ENCODE assay signal across 9 mouse cellular contexts in genomic region chr2:126034379-126035005, GRCm38 (mm10). TPM values are rescaled to one million over a fixed set of nuclear protein-coding genes. Genes with fewer than 3 reads are reported as not detected.
DNase-seq lines count a peak whose midpoint lies in the region; ATAC-seq and TF ChIP-seq lines count a peak whose summit lies in the region.
"Had no signal": no experiment of that assay in that cellular context is flagged by ENCODE, and none has a peak within 500 bp of the region (broad histone marks: within the 10 kb centered on the region; RNA-seq: fewer than 3 reads in every experiment).

Fgf7 (plus strand) TSS chr2:126034658.

- no peak for ATAC-seq in cerebellum, adult (ENCODE audit: insufficient number of reproducible peaks, low FRiP score, low TSS enrichment)
- ATAC-seq in hindbrain, postnatal 0 days = peak; percentile 78
- ATAC-seq in lung, embryonic 14.5 days (ENCODE audit: insufficient read depth) = no peak
- ATAC-seq in stomach, postnatal 0 days (ENCODE audit: low FRiP score, low TSS enrichment) = no peak

- H3K4me2 ChIP-seq in hindbrain, postnatal 0 days (ENCODE audit: low read depth, low read length) = peak within 1 kb of the TSS; percentile 5; the same call in 1 of the 2 replicates
- H3K4me2 ChIP-seq in lung, embryonic 14.5 days = peak within 1 kb of the TSS; percentile 48
- peak within 1 kb of the TSS; percentile 34 for H3K4me2 ChIP-seq in stomach, postnatal 0 days (replicated peaks; ENCODE audit: low read depth)
- H3K4me2 ChIP-seq: midbrain, embryonic 12.5 days had no signal

- TF ChIP-seq CTCF in cerebellum, adult 2 months (IDR thresholded peaks at IDR 0.05; ENCODE audit: borderline replicate concordance, insufficient read depth, low read depth, low read length) = 0 out of 2 replicates have a peak, but pooled peaks have one; percentile 11
- peak; percentile 61 for TF ChIP-seq CTCF in hindbrain, postnatal 0 days (IDR thresholded peaks at IDR 0.05; ENCODE audit: low read depth)
- TF ChIP-seq CTCF in lung, embryonic 14.5 days (IDR thresholded peaks at IDR 0.05; ENCODE audit: low read depth) = peak; percentile 59
- TF ChIP-seq CTCF in stomach, postnatal 0 days (IDR thresholded peaks at IDR 0.05; ENCODE audit: low read depth) = peak; percentile 77

- no peak for DNase-seq in cerebellum, adult 2 months
- peak; percentile 5 to 21 for DNase-seq in lung, adult 18-20 months
- no peak for DNase-seq in lung, postnatal 25 days (ENCODE audit: low spot score)
- peak; percentile 55 for DNase-seq in hindbrain, postnatal 0 days (ENCODE audit: low spot score)
- peak; percentile 81 for DNase-seq in lung, embryonic 14.5 days
- no peak for DNase-seq in stomach, postnatal 0 days (ENCODE audit: low spot score)
- no peak for DNase-seq in spleen, postnatal 36 days (ENCODE audit: low spot score in 2 of 2)

- H3K9ac ChIP-seq in hindbrain, postnatal 0 days (replicated peaks; ENCODE audit: low read length) = no peak within 1 kb of the TSS
- no peak within 1 kb of the TSS for H3K9ac ChIP-seq in lung, embryonic 14.5 days
- H3K9ac ChIP-seq in stomach, postnatal 0 days (ENCODE audit: low read length) = peak within 1 kb of the TSS; percentile 38; the same call in 1 of the 2 replicates
- H3K9ac ChIP-seq: midbrain, embryonic 12.5 days had no signal

- H3K27ac ChIP-seq in cerebellum, adult 2 months (ENCODE audit: insufficient read depth, low read length) = no peak within 1 kb of the TSS
- no peak within 1 kb of the TSS for H3K27ac ChIP-seq in hindbrain, postnatal 0 days
- H3K27ac ChIP-seq in lung, embryonic 14.5 days (ENCODE audit: low read depth) = peak within 1 kb of the TSS; percentile 47; the same call in 1 of the 2 replicates
- H3K27ac ChIP-seq in stomach, postnatal 0 days (replicated peaks) = peak within 1 kb of the TSS; percentile 61; the same call in 1 of the 2 replicates
- H3K27ac ChIP-seq: midbrain, embryonic 12.5 days had no signal

- H3K27me3 ChIP-seq in cerebellum, adult 2 months (ENCODE audit: control insufficient read depth, insufficient read depth, low read length) = no peaks in the 10 kb centered on the region
- H3K27me3 ChIP-seq in hindbrain, postnatal 0 days (ENCODE audit: insufficient read depth, low read length) = no peaks in the 10 kb centered on the region
- no peaks in the 10 kb centered on the region for H3K27me3 ChIP-seq in lung, embryonic 14.5 days (ENCODE audit: insufficient read depth, low read length)
- no peaks in the 10 kb centered on the region for H3K27me3 ChIP-seq in stomach, postnatal 0 days (ENCODE audit: control insufficient read depth, insufficient read depth, low read length)
- H3K27me3 ChIP-seq: midbrain, embryonic 12.5 days had no signal

- TF ChIP-seq EP300 in stomach, postnatal 0 days (optimal IDR thresholded peaks at IDR 0.05) = no peak

- no peaks in the 10 kb centered on the region for H3K36me3 ChIP-seq in hindbrain, postnatal 0 days (ENCODE audit: insufficient read depth, low read length)
- H3K36me3 ChIP-seq in lung, embryonic 14.5 days (ENCODE audit: insufficient read depth) = no peaks in the 10 kb centered on the region
- H3K36me3 ChIP-seq in stomach, postnatal 0 days (ENCODE audit: control insufficient read depth, insufficient read depth, low read length) = no peaks in the 10 kb centered on the region
- H3K36me3 ChIP-seq: midbrain, embryonic 12.5 days had no signal

- no peaks in the 10 kb centered on the region for H3K9me3 ChIP-seq in hindbrain, postnatal 0 days (ENCODE audit: low read length)
- no peaks in the 10 kb centered on the region for H3K9me3 ChIP-seq in lung, embryonic 14.5 days (ENCODE audit: low read depth, low read length)
- H3K9me3 ChIP-seq in stomach, postnatal 0 days (ENCODE audit: control insufficient read depth, low read length) = no peaks in the 10 kb centered on the region
- H3K9me3 ChIP-seq: midbrain, embryonic 12.5 days had no signal

- H3K4me1 ChIP-seq in cerebellum, adult 2 months (ENCODE audit: control insufficient read depth, insufficient read depth, low read length) = no peaks in the 10 kb centered on the region
- H3K4me1 ChIP-seq in hindbrain, postnatal 0 days (ENCODE audit: insufficient read depth, low read length) = no peaks in the 10 kb centered on the region
- peaks cover 5% of the 10 kb centered on the region for H3K4me1 ChIP-seq in lung, embryonic 14.5 days (ENCODE audit: insufficient read depth)
- no peaks in the 10 kb centered on the region for H3K4me1 ChIP-seq in stomach, postnatal 0 days (replicated peaks; ENCODE audit: control insufficient read depth, insufficient read depth)

- 69% methylated on average over 15 of the region's 15 CpGs for WGBS in cerebellum, adult 2 months
- 62% methylated on average over 15 of the region's 15 CpGs for WGBS in hindbrain, postnatal 0 days
- 40% methylated on average over 15 of the region's 15 CpGs for WGBS in lung, embryonic 14.5 days
- 26% methylated on average over 15 of the region's 15 CpGs for WGBS in stomach, postnatal 0 days

- no peak for TF ChIP-seq POLR2A in cerebellum, adult 2 months (IDR thresholded peaks at IDR 0.05; ENCODE audit: borderline replicate concordance, insufficient read depth, low read length)

- H3K4me3 ChIP-seq in cerebellum, adult 2 months (replicated peaks; ENCODE audit: insufficient read depth, low read depth, low read length) = no peak within 1 kb of the TSS
- no peak within 1 kb of the TSS for H3K4me3 ChIP-seq in hindbrain, postnatal 0 days (ENCODE audit: low read length)
- peak within 1 kb of the TSS; percentile 17 for H3K4me3 ChIP-seq in lung, embryonic 14.5 days (ENCODE audit: low read depth, low read length)
- H3K4me3 ChIP-seq in stomach, postnatal 0 days (ENCODE audit: low read depth, low read length) = peak within 1 kb of the TSS; percentile 34
- H3K4me3 ChIP-seq: midbrain, embryonic 12.5 days had no signal

RNA-seq across cellular contexts. Expression of gene Fgf7, which starts in this region (rescaled TPM):
- polyA plus RNA-seq in cerebellum, adult 2 months (2012; rRNA removed) = 10.5 and 12.3 TPM in 2 replicates
- 0.11 and 0.42 TPM in 2 replicates for total RNA-seq in hindbrain, postnatal 0 days (2014; rRNA removed)
- 0.55 and 0.59 TPM in 2 replicates for polyA plus RNA-seq in hindbrain, postnatal 0 days (2015; fragmentation: Nextera tagmentation; extraction: Ambion mirVana)
- 5.7 and 6.3 TPM in 2 replicates for polyA plus RNA-seq in lung, embryonic 14.5 days (2014; fragmentation: Nextera tagmentation; extraction: Ambion mirVana)
- 4.3 and 5.5 TPM in 2 replicates for polyA plus RNA-seq in stomach, postnatal 0 days (2015; fragmentation: Nextera tagmentation; extraction: Ambion mirVana)

Comparison
In these comparisons a context has a peak if more than half of its experiments do, and no peak if none do; other contexts are left out.
1. DNase-seq: peak in lung, adult 18-20 months (2 of 2) and lung, embryonic 14.5 days (single experiment); none in cerebellum, adult 2 months (0 of 2), lung, postnatal 25 days (single experiment), stomach, postnatal 0 days (single experiment) and spleen, postnatal 36 days (0 of 2).
2. Peak in DNase-seq, ATAC-seq and H3K4me2 ChIP-seq in hindbrain, postnatal 0 days; RNA of the gene not detected or under 1 TPM.
3. H3K27ac ChIP-seq: peak in lung, embryonic 14.5 days (single experiment) and stomach, postnatal 0 days (single experiment); none in cerebellum, adult 2 months (single experiment) and hindbrain, postnatal 0 days (single experiment).
4. H3K4me3 ChIP-seq: peak in lung, embryonic 14.5 days (single experiment) and stomach, postnatal 0 days (single experiment); none in cerebellum, adult 2 months (single experiment) and hindbrain, postnatal 0 days (single experiment).
5. CTCF ChIP-seq: peak in every context shown above with its lines; median percentile 77 in stomach, postnatal 0 days; 61 in hindbrain, postnatal 0 days; 59 in lung, embryonic 14.5 days; 11 in cerebellum, adult 2 months.
6. Peak in every context shown above with its lines, with median percentiles within 50 percentile points of each other: H3K4me2 ChIP-seq.